Mouse (Mus musculus): ENCODE results near the gene Igfbp6. TPM values are rescaled to one million over a fixed set of nuclear protein-coding genes. Genes with fewer than 3 reads are reported as not detected.
A peak's percentile ranks its signal among the peaks of the same experiment; 100 is the strongest.

Igfbp6 gene
- polyA plus RNA-seq, 1 experiment from 2014 or later = 3.1 TPM

- 32% methylated on average over 13 of the region's 13 CpGs for WGBS
- peak overlapping the region; percentile 77 for H3K4me2 ChIP-seq (ENCODE audit: low read length)
Observed at GRCm38 (mm10) chr15:102107689-102108573, 36.2 kb upstream of the Igfbp6 start.

GRCm38 (mm10) chr15:102108651-102109525 lies 35.3 kb upstream of the Igfbp6 start:
- H3K9ac ChIP-seq (ENCODE audit: low read depth, low read length) = no peak overlapping the region
- WGBS = 47% methylated on average over 18 of the region's 18 CpGs
- ATAC-seq = no peak

More at GRCm38 (mm10) chr15:102107689-102108573, 36.2 kb upstream of the Igfbp6 start:
- H3K9ac ChIP-seq (ENCODE audit: low read depth, low read length) = no peak overlapping the region
- H3K27ac ChIP-seq (ENCODE audit: low read length) = no peak overlapping the region
- 0 out of 2 replicates have a peak, but pooled peaks have one; percentile 7 for ATAC-seq
- H3K9me3 ChIP-seq (replicated peaks; ENCODE audit: control insufficient read depth, low read length, poor library complexity, severe bottlenecking) = no peaks in the 10 kb centered on the region
- H3K27me3 ChIP-seq (ENCODE audit: control insufficient read depth, insufficient read depth, low read depth, low read length) = peaks cover 19% of the 10 kb centered on the region
- H3K36me3 ChIP-seq (ENCODE audit: control insufficient read depth, insufficient read depth, low read length) = no peaks in the 10 kb centered on the region
- peaks cover 12% of the 10 kb centered on the region for H3K4me1 ChIP-seq (ENCODE audit: control insufficient read depth, insufficient read depth, low read length)
- peak overlapping the region; percentile 38; the same call in 1 of the 2 replicates for H3K4me3 ChIP-seq (ENCODE audit: low read depth, low read length)

GRCm38 (mm10) chr15:102110271-102110670 lies 33.9 kb upstream of the Igfbp6 start:
- Histone ChIP-seq H3K9ac (ENCODE audit: low read depth, low read length) (no peak overlapping the region), H3K27ac (ENCODE audit: low read length) (no peak overlapping the region), H3K4me3 (ENCODE audit: low read depth, low read length) (no peak overlapping the region), H3K4me2 (ENCODE audit: low read length) (no peak overlapping the region), H3K9me3 (replicated peaks; ENCODE audit: control insufficient read depth, low read length, poor library complexity, severe bottlenecking) (no peaks in the 10 kb centered on the region), H3K27me3 (ENCODE audit: control insufficient read depth, insufficient read depth, low read depth, low read length) (peaks cover 17% of the 10 kb centered on the region), H3K36me3 (ENCODE audit: control insufficient read depth, insufficient read depth, low read length) (no peaks in the 10 kb centered on the region), H3K4me1 (ENCODE audit: control insufficient read depth, insufficient read depth, low read length) (peaks cover 12% of the 10 kb centered on the region)
- 98% methylated on average over 7 of the region's 7 CpGs for WGBS
- no peak for ATAC-seq

More at GRCm38 (mm10) chr15:102108651-102109525, 35.3 kb upstream of the Igfbp6 start:
- H3K4me2 ChIP-seq (ENCODE audit: low read length) = no peak overlapping the region
- no peaks in the 10 kb centered on the region for H3K36me3 ChIP-seq (ENCODE audit: control insufficient read depth, insufficient read depth, low read length)
- no peaks in the 10 kb centered on the region for H3K9me3 ChIP-seq (replicated peaks; ENCODE audit: control insufficient read depth, low read length, poor library complexity, severe bottlenecking)
- no peak overlapping the region for H3K27ac ChIP-seq (ENCODE audit: low read length)
- peaks cover 19% of the 10 kb centered on the region for H3K27me3 ChIP-seq (ENCODE audit: control insufficient read depth, insufficient read depth, low read depth, low read length)
- no peak overlapping the region for H3K4me3 ChIP-seq (ENCODE audit: low read depth, low read length)
- H3K4me1 ChIP-seq (ENCODE audit: control insufficient read depth, insufficient read depth, low read length) = peaks cover 12% of the 10 kb centered on the region

GRCm38 (mm10) chr15:102110701-102111494 lies 33.3 kb upstream of the Igfbp6 start:
- H3K27me3 ChIP-seq (ENCODE audit: control insufficient read depth, insufficient read depth, low read depth, low read length) = peaks cover 11% of the 10 kb centered on the region
- H3K27ac ChIP-seq (ENCODE audit: low read length) = no peak overlapping the region
- H3K4me1 ChIP-seq (ENCODE audit: control insufficient read depth, insufficient read depth, low read length) = peaks cover 12% of the 10 kb centered on the region
- H3K4me2 ChIP-seq (ENCODE audit: low read length) = no peak overlapping the region
- no peak for ATAC-seq
- H3K4me3 ChIP-seq (ENCODE audit: low read depth, low read length) = no peak overlapping the region
- WGBS = 75% methylated on average over 29 of the region's 29 CpGs
- no peaks in the 10 kb centered on the region for H3K9me3 ChIP-seq (replicated peaks; ENCODE audit: control insufficient read depth, low read length, poor library complexity, severe bottlenecking)
- H3K9ac ChIP-seq (ENCODE audit: low read depth, low read length) = no peak overlapping the region
- 0 out of 2 replicates have a peak, but pooled peaks cover 3% of the 10 kb centered on the region for H3K36me3 ChIP-seq (ENCODE audit: control insufficient read depth, insufficient read depth, low read length)

GRCm38 (mm10) chr15:102111495-102111829 lies 32.7 kb upstream of the Igfbp6 start:
- no peaks in the 10 kb centered on the region for H3K9me3 ChIP-seq (replicated peaks; ENCODE audit: control insufficient read depth, low read length, poor library complexity, severe bottlenecking)
- H3K27ac ChIP-seq (ENCODE audit: low read length) = no peak overlapping the region
- H3K4me1 ChIP-seq (ENCODE audit: control insufficient read depth, insufficient read depth, low read length) = peaks cover 11% of the 10 kb centered on the region

GRCm38 (mm10) chr15:102112181-102112580 lies 32.0 kb upstream of the Igfbp6 start:
- H3K4me3 ChIP-seq (ENCODE audit: low read depth, low read length) = no peak overlapping the region
- ATAC-seq = no peak
- no peaks in the 10 kb centered on the region for H3K9me3 ChIP-seq (replicated peaks; ENCODE audit: control insufficient read depth, low read length, poor library complexity, severe bottlenecking)
- H3K4me1 ChIP-seq (ENCODE audit: control insufficient read depth, insufficient read depth, low read length) = peaks cover 4% of the 10 kb centered on the region
- whole genome bisulfite sequencing = 92% methylated on average over 6 of the region's 6 CpGs
- no peaks in the 10 kb centered on the region; the same call in none of the 2 replicates for H3K27me3 ChIP-seq (ENCODE audit: control insufficient read depth, insufficient read depth, low read depth, low read length)
- H3K9ac ChIP-seq (ENCODE audit: low read depth, low read length) = no peak overlapping the region
- no peak overlapping the region for H3K27ac ChIP-seq (ENCODE audit: low read length)
- no peak overlapping the region for H3K4me2 ChIP-seq (ENCODE audit: low read length)
- 0 out of 2 replicates have a peak, but pooled peaks cover 9% of the 10 kb centered on the region for H3K36me3 ChIP-seq (ENCODE audit: control insufficient read depth, insufficient read depth, low read length)

More at GRCm38 (mm10) chr15:102111495-102111829, 32.7 kb upstream of the Igfbp6 start:
- Histone ChIP-seq H3K9ac (ENCODE audit: low read depth, low read length) (no peak overlapping the region), H3K27me3 (ENCODE audit: control insufficient read depth, insufficient read depth, low read depth, low read length) (peaks cover 5% of the 10 kb centered on the region), H3K36me3 (ENCODE audit: control insufficient read depth, insufficient read depth, low read length) (0 out of 2 replicates have a peak, but pooled peaks cover 4% of the 10 kb centered on the region), H3K4me2 (ENCODE audit: low read length) (no peak overlapping the region), H3K4me3 (ENCODE audit: low read depth, low read length) (no peak overlapping the region)
- no peak for ATAC-seq
- 77% methylated on average over 11 of the region's 11 CpGs for WGBS

- no peak overlapping the region for H3K27ac ChIP-seq (ENCODE audit: low read length)
- no peak overlapping the region for H3K4me3 ChIP-seq (ENCODE audit: low read depth, low read length)
- H3K9me3 ChIP-seq (replicated peaks; ENCODE audit: control insufficient read depth, low read length, poor library complexity, severe bottlenecking) = no peaks in the 10 kb centered on the region
- no peak overlapping the region for H3K4me2 ChIP-seq (ENCODE audit: low read length)
- H3K4me1 ChIP-seq (ENCODE audit: control insufficient read depth, insufficient read depth, low read length) = no peaks in the 10 kb centered on the region; the same call in 1 of the 2 replicates
- H3K9ac ChIP-seq (ENCODE audit: low read depth, low read length) = no peak overlapping the region
- 87% methylated on average over 8 of the region's 8 CpGs for WGBS
- no peaks in the 10 kb centered on the region; the same call in 1 of the 2 replicates for H3K27me3 ChIP-seq (ENCODE audit: control insufficient read depth, insufficient read depth, low read depth, low read length)
- no peak for ATAC-seq
- H3K36me3 ChIP-seq (ENCODE audit: control insufficient read depth, insufficient read depth, low read length) = 0 out of 2 replicates have a peak, but pooled peaks cover 14% of the 10 kb centered on the region
Observed at GRCm38 (mm10) chr15:102112827-102113226, 31.3 kb upstream of the Igfbp6 start.

- Histone ChIP-seq H3K27ac (ENCODE audit: low read length) (no peak overlapping the region), H3K9ac (ENCODE audit: low read depth, low read length) (no peak overlapping the region), H3K4me1 (ENCODE audit: control insufficient read depth, insufficient read depth, low read length) (no peaks in the 10 kb centered on the region; the same call in 1 of the 2 replicates), H3K27me3 (ENCODE audit: control insufficient read depth, insufficient read depth, low read depth, low read length) (no peaks in the 10 kb centered on the region), H3K9me3 (replicated peaks; ENCODE audit: control insufficient read depth, low read length, poor library complexity, severe bottlenecking) (no peaks in the 10 kb centered on the region), H3K4me3 (ENCODE audit: low read depth, low read length) (no peak overlapping the region), H3K4me2 (ENCODE audit: low read length) (no peak overlapping the region), H3K36me3 (ENCODE audit: control insufficient read depth, insufficient read depth, low read length) (0 out of 2 replicates have a peak, but pooled peaks cover 18% of the 10 kb centered on the region)
- ATAC-seq = no peak
- 74% methylated on average over 4 of the region's 4 CpGs for WGBS
Observed at GRCm38 (mm10) chr15:102113674-102114073, 30.5 kb upstream of the Igfbp6 start.
